Mouse (Mus musculus): Measurements from ENCODE around the gene Hoxb4. TPM values are rescaled to one million over a fixed set of nuclear protein-coding genes. Genes with fewer than 3 reads are reported as not detected.

The Hoxb4 gene
- polyA plus RNA-seq, 1 experiment from 2014 or later: 3.6 TPM

- 27% methylated on average over 21 of the region's 21 CpGs for WGBS
- DNase-seq (ENCODE audit: low spot score): no peak
- H3K4me3 ChIP-seq (replicated peaks; ENCODE audit: low read depth, low read length): peak overlapping the region; percentile 84; the same call in 1 of the 2 replicates
- no peaks in the 10 kb centered on the region for H3K27me3 ChIP-seq (ENCODE audit: insufficient read depth, low read length)
- TF ChIP-seq CTCF (IDR thresholded peaks at IDR 0.05; ENCODE audit: low read depth): no peak
- peak overlapping the region; percentile 98 for H3K9ac ChIP-seq (ENCODE audit: low read depth, low read length)
- peak overlapping the region; percentile 99 for H3K27ac ChIP-seq
- no peak for ATAC-seq (replicated peaks; ENCODE audit: low FRiP score, low read depth)
- H3K4me2 ChIP-seq (ENCODE audit: low read length): peak overlapping the region; percentile 96
- peaks cover 22% of the 10 kb centered on the region; the same call in 1 of the 2 replicates for H3K4me1 ChIP-seq (replicated peaks; ENCODE audit: insufficient read depth, low read length)
- H3K36me3 ChIP-seq (ENCODE audit: insufficient read depth, low read length): no peaks in the 10 kb centered on the region
- H3K9me3 ChIP-seq (replicated peaks; ENCODE audit: low read length): no peaks in the 10 kb centered on the region
Measured at GRCm38 (mm10) chr11:96289293-96289692, 28.8 kb upstream of the Hoxb4 start.

- no peak for DNase-seq (ENCODE audit: low spot score)
- H3K4me3 ChIP-seq (replicated peaks; ENCODE audit: low read depth, low read length): 0 out of 2 replicates have a peak overlapping the region, but pooled peaks have one; percentile 84
- 35% methylated on average over 6 of the region's 6 CpGs for WGBS
- H3K27me3 ChIP-seq (ENCODE audit: insufficient read depth, low read length): no peaks in the 10 kb centered on the region
- no peaks in the 10 kb centered on the region for H3K36me3 ChIP-seq (ENCODE audit: insufficient read depth, low read length)
- peak; percentile 23; the same call in 1 of the 2 replicates for TF ChIP-seq CTCF (IDR thresholded peaks at IDR 0.05; ENCODE audit: low read depth)
- peak overlapping the region; percentile 96 for H3K4me2 ChIP-seq (ENCODE audit: low read length)
- peaks cover 22% of the 10 kb centered on the region; the same call in 1 of the 2 replicates for H3K4me1 ChIP-seq (replicated peaks; ENCODE audit: insufficient read depth, low read length)
- no peak for ATAC-seq (replicated peaks; ENCODE audit: low FRiP score, low read depth)
- peak overlapping the region; percentile 99 for H3K27ac ChIP-seq
- peak overlapping the region; percentile 98 for H3K9ac ChIP-seq (ENCODE audit: low read depth, low read length)
- H3K9me3 ChIP-seq (replicated peaks; ENCODE audit: low read length): no peaks in the 10 kb centered on the region
Measured at GRCm38 (mm10) chr11:96289837-96290236, 28.2 kb upstream of the Hoxb4 start.

- H3K9me3 ChIP-seq (replicated peaks; ENCODE audit: low read length): no peaks in the 10 kb centered on the region
- H3K27me3 ChIP-seq (ENCODE audit: insufficient read depth, low read length): no peaks in the 10 kb centered on the region
- H3K4me1 ChIP-seq (replicated peaks; ENCODE audit: insufficient read depth, low read length): peaks cover 22% of the 10 kb centered on the region; the same call in 1 of the 2 replicates
- TF ChIP-seq CTCF (IDR thresholded peaks at IDR 0.05; ENCODE audit: low read depth): no peak
- no peaks in the 10 kb centered on the region for H3K36me3 ChIP-seq (ENCODE audit: insufficient read depth, low read length)
- DNase-seq (ENCODE audit: low spot score): no peak
- H3K9ac ChIP-seq (ENCODE audit: low read depth, low read length): peak overlapping the region; percentile 98
- WGBS: 29% methylated on average over 17 of the region's 17 CpGs
- no peak for ATAC-seq (replicated peaks; ENCODE audit: low FRiP score, low read depth)
- peak overlapping the region; percentile 96 for H3K4me2 ChIP-seq (ENCODE audit: low read length)
- H3K4me3 ChIP-seq (replicated peaks; ENCODE audit: low read depth, low read length): peak overlapping the region; percentile 83
- H3K27ac ChIP-seq: peak overlapping the region; percentile 99
Measured at GRCm38 (mm10) chr11:96290705-96291355, 27.2 kb upstream of the Hoxb4 start.

- Histone ChIP-seq H3K4me3 (replicated peaks; ENCODE audit: low read depth, low read length) (peak within 1 kb of the TSS; percentile 83), H3K9me3 (replicated peaks; ENCODE audit: low read length) (no peaks in the 10 kb centered on the region), H3K4me1 (replicated peaks; ENCODE audit: insufficient read depth, low read length) (peaks cover 30% of the 10 kb centered on the region), H3K4me2 (ENCODE audit: low read length) (peak within 1 kb of the TSS; percentile 96), H3K9ac (ENCODE audit: low read depth, low read length) (peak within 1 kb of the TSS; percentile 98), H3K27me3 (ENCODE audit: insufficient read depth, low read length) (no peaks in the 10 kb centered on the region), H3K27ac (peak within 1 kb of the TSS; percentile 99), H3K36me3 (ENCODE audit: insufficient read depth, low read length) (no peaks in the 10 kb centered on the region)
- ATAC-seq (replicated peaks; ENCODE audit: low FRiP score, low read depth) (peak; percentile 56), DNase-seq (ENCODE audit: low spot score) (peak; percentile 97)
- 2% methylated on average over 22 of the region's 22 CpGs for WGBS
- TF ChIP-seq CTCF (IDR thresholded peaks at IDR 0.05; ENCODE audit: low read depth): no peak
Measured at GRCm38 (mm10) chr11:96291681-96292564, 26.1 kb upstream of the Hoxb4 start, which contains the start of gene Hoxb6. Hoxb6 (plus strand) TSS chr11:96292476.

- Histone ChIP-seq H3K4me1 (replicated peaks; ENCODE audit: insufficient read depth, low read length) (peaks cover 30% of the 10 kb centered on the region), H3K4me2 (ENCODE audit: low read length) (peak overlapping the region; percentile 96), H3K9me3 (replicated peaks; ENCODE audit: low read length) (no peaks in the 10 kb centered on the region), H3K4me3 (replicated peaks; ENCODE audit: low read depth, low read length) (peak overlapping the region; percentile 83), H3K9ac (ENCODE audit: low read depth, low read length) (peak overlapping the region; percentile 98), H3K27ac (peak overlapping the region; percentile 99), H3K27me3 (ENCODE audit: insufficient read depth, low read length) (no peaks in the 10 kb centered on the region), H3K36me3 (ENCODE audit: insufficient read depth, low read length) (no peaks in the 10 kb centered on the region)
- no peak for TF ChIP-seq CTCF (IDR thresholded peaks at IDR 0.05; ENCODE audit: low read depth)
- DNase-seq (ENCODE audit: low spot score) (no peak), ATAC-seq (replicated peaks; ENCODE audit: low FRiP score, low read depth) (no peak)
- 1% methylated on average over 12 of the region's 12 CpGs for WGBS
Measured at GRCm38 (mm10) chr11:96292565-96293301, 25.3 kb upstream of the Hoxb4 start.
